Mouse (Mus musculus): ENCODE data around the gene Cep104. TPM values are rescaled to one million over a fixed set of nuclear protein-coding genes. Genes with fewer than 3 reads are reported as not detected.

The Cep104 gene
- total and polyA plus RNA-seq, 2 experiments from 2014 or later: 11.2 to 11.6 TPM

GRCm38 (mm10) chr4:154028066-154028465 lies 53.1 kb downstream of the Cep104 start:
- DNase-seq (ENCODE audit: low spot score) (no peak), ATAC-seq (no peak)
- no peaks in the 10 kb centered on the region for H3K36me3 ChIP-seq (ENCODE audit: insufficient read depth, low read length)
- H3K9ac ChIP-seq (replicated peaks; ENCODE audit: low read length): no peak overlapping the region
- H3K27me3 ChIP-seq (ENCODE audit: insufficient read depth, low read length): no peaks in the 10 kb centered on the region
- H3K9me3 ChIP-seq (ENCODE audit: low read length): no peaks in the 10 kb centered on the region
- H3K4me2 ChIP-seq (ENCODE audit: low read depth, low read length): no peak overlapping the region
- WGBS: 71% methylated on average over 7 of the region's 7 CpGs
- no peak overlapping the region for H3K4me3 ChIP-seq (ENCODE audit: low read length)
- peaks cover 15% of the 10 kb centered on the region for H3K4me1 ChIP-seq (ENCODE audit: insufficient read depth, low read length)
- H3K27ac ChIP-seq: no peak overlapping the region
- no peak for TF ChIP-seq CTCF (IDR thresholded peaks at IDR 0.05; ENCODE audit: low read depth)

GRCm38 (mm10) chr4:154028646-154029045 lies 53.7 kb downstream of the Cep104 start:
- Histone ChIP-seq H3K27me3 (ENCODE audit: insufficient read depth, low read length) (no peaks in the 10 kb centered on the region), H3K4me3 (ENCODE audit: low read length) (no peak overlapping the region), H3K4me1 (ENCODE audit: insufficient read depth, low read length) (peaks cover 15% of the 10 kb centered on the region), H3K4me2 (ENCODE audit: low read depth, low read length) (no peak overlapping the region), H3K36me3 (ENCODE audit: insufficient read depth, low read length) (no peaks in the 10 kb centered on the region), H3K9ac (replicated peaks; ENCODE audit: low read length) (no peak overlapping the region), H3K9me3 (ENCODE audit: low read length) (no peaks in the 10 kb centered on the region), H3K27ac (no peak overlapping the region)
- TF ChIP-seq CTCF (IDR thresholded peaks at IDR 0.05; ENCODE audit: low read depth): peak; percentile 64
- no peak for ATAC-seq
- DNase-seq (ENCODE audit: low spot score): peak; percentile 19

- Histone ChIP-seq H3K27ac (no peak overlapping the region), H3K9ac (replicated peaks; ENCODE audit: low read length) (no peak overlapping the region), H3K36me3 (ENCODE audit: insufficient read depth, low read length) (no peaks in the 10 kb centered on the region), H3K9me3 (ENCODE audit: low read length) (no peaks in the 10 kb centered on the region), H3K4me1 (ENCODE audit: insufficient read depth, low read length) (no peaks in the 10 kb centered on the region), H3K4me2 (ENCODE audit: low read depth, low read length) (no peak overlapping the region), H3K27me3 (ENCODE audit: insufficient read depth, low read length) (no peaks in the 10 kb centered on the region), H3K4me3 (ENCODE audit: low read length) (no peak overlapping the region)
- DNase-seq (ENCODE audit: low spot score) (no peak), ATAC-seq (no peak)
- TF ChIP-seq CTCF (IDR thresholded peaks at IDR 0.05; ENCODE audit: low read depth): no peak
- WGBS: 43% methylated on average over 3 of the region's 3 CpGs
Measured at GRCm38 (mm10) chr4:154037123-154037522, 62.1 kb downstream of the Cep104 start.

- no peaks in the 10 kb centered on the region for H3K27me3 ChIP-seq (ENCODE audit: insufficient read depth, low read length)
- TF ChIP-seq CTCF (IDR thresholded peaks at IDR 0.05; ENCODE audit: low read depth): no peak
- no peak within 1 kb of the TSS for H3K9ac ChIP-seq (replicated peaks; ENCODE audit: low read length)
- DNase-seq (ENCODE audit: low spot score): no peak
- H3K4me2 ChIP-seq (ENCODE audit: low read depth, low read length): no peak within 1 kb of the TSS
- H3K27ac ChIP-seq: no peak within 1 kb of the TSS
- 76% methylated on average over 9 of the region's 9 CpGs for WGBS
- no peaks in the 10 kb centered on the region for H3K9me3 ChIP-seq (ENCODE audit: low read length)
- no peak within 1 kb of the TSS for H3K4me3 ChIP-seq (ENCODE audit: low read length)
- ATAC-seq: no peak
- H3K36me3 ChIP-seq (ENCODE audit: insufficient read depth, low read length): no peaks in the 10 kb centered on the region
- no peaks in the 10 kb centered on the region for H3K4me1 ChIP-seq (ENCODE audit: insufficient read depth, low read length)
Measured at GRCm38 (mm10) chr4:154042577-154042976, 67.6 kb downstream of the Cep104 start, which contains the start of gene Ccdc27. Gene Ccdc27 (minus strand): TSS chr4:154042677.

- Histone ChIP-seq H3K9me3 (ENCODE audit: low read length) (no peaks in the 10 kb centered on the region), H3K9ac (replicated peaks; ENCODE audit: low read length) (no peak overlapping the region), H3K4me3 (ENCODE audit: low read length) (no peak overlapping the region), H3K27ac (no peak overlapping the region), H3K4me1 (ENCODE audit: insufficient read depth, low read length) (no peaks in the 10 kb centered on the region), H3K27me3 (ENCODE audit: insufficient read depth, low read length) (no peaks in the 10 kb centered on the region), H3K36me3 (ENCODE audit: insufficient read depth, low read length) (no peaks in the 10 kb centered on the region), H3K4me2 (ENCODE audit: low read depth, low read length) (no peak overlapping the region)
- no peak for ATAC-seq
- no peak for DNase-seq (ENCODE audit: low spot score)
- 72% methylated on average over 5 of the region's 5 CpGs for WGBS
- no peak for TF ChIP-seq CTCF (IDR thresholded peaks at IDR 0.05; ENCODE audit: low read depth)
Measured at GRCm38 (mm10) chr4:154045837-154046236, 70.8 kb downstream of the Cep104 start.

- ATAC-seq (no peak), DNase-seq (ENCODE audit: low spot score) (no peak)
- Histone ChIP-seq H3K4me3 (ENCODE audit: low read length) (no peak overlapping the region), H3K4me1 (ENCODE audit: insufficient read depth, low read length) (no peaks in the 10 kb centered on the region), H3K36me3 (ENCODE audit: insufficient read depth, low read length) (no peaks in the 10 kb centered on the region), H3K27me3 (ENCODE audit: insufficient read depth, low read length) (no peaks in the 10 kb centered on the region), H3K9ac (replicated peaks; ENCODE audit: low read length) (no peak overlapping the region), H3K4me2 (ENCODE audit: low read depth, low read length) (no peak overlapping the region), H3K9me3 (ENCODE audit: low read length) (no peaks in the 10 kb centered on the region), H3K27ac (no peak overlapping the region)
- no peak for TF ChIP-seq CTCF (IDR thresholded peaks at IDR 0.05; ENCODE audit: low read depth)
- 73% methylated on average over 3 of the region's 3 CpGs for WGBS
Measured at GRCm38 (mm10) chr4:154051401-154051800, 76.4 kb downstream of the Cep104 start.

GRCm38 (mm10) chr4:154053065-154053464 lies 78.1 kb downstream of the Cep104 start:
- H3K4me1 ChIP-seq (ENCODE audit: insufficient read depth, low read length): no peaks in the 10 kb centered on the region
- WGBS: 58% methylated on average over 4 of the region's 4 CpGs
- ATAC-seq (no peak), DNase-seq (ENCODE audit: low spot score) (no peak)
- H3K9me3 ChIP-seq (ENCODE audit: low read length): no peaks in the 10 kb centered on the region
- H3K36me3 ChIP-seq (ENCODE audit: insufficient read depth, low read length): no peaks in the 10 kb centered on the region
- H3K27ac ChIP-seq: no peak overlapping the region
- no peak overlapping the region for H3K4me3 ChIP-seq (ENCODE audit: low read length)
- no peak overlapping the region for H3K9ac ChIP-seq (replicated peaks; ENCODE audit: low read length)
- H3K4me2 ChIP-seq (ENCODE audit: low read depth, low read length): no peak overlapping the region
- TF ChIP-seq CTCF (IDR thresholded peaks at IDR 0.05; ENCODE audit: low read depth): peak; percentile 35
- no peaks in the 10 kb centered on the region for H3K27me3 ChIP-seq (ENCODE audit: insufficient read depth, low read length)

Data from hindbrain, postnatal 0 days (tissue).